Mouse (Mus musculus): ENCODE measurements around the gene Gsto2.

DNA sequence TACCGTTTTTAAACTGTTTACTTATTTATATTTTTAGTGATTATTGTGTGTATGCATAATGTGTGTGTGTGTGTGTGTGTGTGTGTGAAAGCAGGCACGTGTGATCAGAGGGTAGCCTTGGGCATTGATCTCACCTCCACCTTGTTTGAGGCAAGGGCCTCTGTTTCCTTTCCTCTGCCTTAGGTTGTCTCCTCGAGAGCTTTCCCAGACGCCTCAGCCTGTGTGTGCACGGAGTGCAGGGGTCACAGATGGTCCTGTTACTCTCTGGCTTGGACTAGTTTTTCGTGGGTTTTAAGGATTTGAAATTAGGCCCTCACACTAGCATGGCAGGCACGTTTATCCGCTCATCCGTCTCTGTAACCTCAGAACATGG lies 17.5 kb downstream of the Gsto2 start:
- TF ChIP-seq CTCF (conservative IDR thresholded peaks at IDR 0.05; ENCODE audit: low read length), result no peak
- no peak for TF ChIP-seq NANOG (IDR thresholded peaks at IDR 0.05; ENCODE audit: borderline replicate concordance, low read length)
- no peak for TF ChIP-seq POU5F1 (IDR thresholded peaks at IDR 0.05; ENCODE audit: borderline replicate concordance, low read length)

Data from E14TG2a.4 (cell line).